Mouse (Mus musculus): ENCODE measurements at regions not wholly inside any gene's neighbourhood (a gene's known extent, or its start where the extent isn't known, plus 50 kb on each side); places are given as distances from the start of the nearest gene placed in this dataset.

- TF ChIP-seq CTCF (IDR thresholded peaks at IDR 0.05; ENCODE audit: low read depth, low read length) (peak; percentile 35; the same call in 1 of the 2 replicates), POLR2A (IDR thresholded peaks at IDR 0.05; ENCODE audit: borderline replicate concordance, low read depth, low read length) (no peak)
Measured at GRCm38 (mm10) chr9:89461190-89461589, 161.7 kb downstream of the Minar1 start.

Data from bone marrow macrophage, adult 2 months (primary cell).